Mouse (Mus musculus): ENCODE results near the gene Zranb1. TPM values are rescaled to one million over a fixed set of nuclear protein-coding genes. Genes with fewer than 3 reads are reported as not detected.
A peak's percentile ranks its signal among the peaks of the same experiment; 100 is the strongest.

Gene Zranb1
- polyA plus RNA-seq, 1 experiment from 2014 or later, result 11.8 TPM

GRCm38 (mm10) chr7:132939118-132939517, 8.2 kb downstream of the Zranb1 start:
- Histone ChIP-seq H3K9me3 (replicated peaks) (no peaks in the 10 kb centered on the region), H3K27ac (no peak overlapping the region), H3K27me3 (ENCODE audit: low read depth, poor library complexity, severe bottlenecking) (no peaks in the 10 kb centered on the region), H3K4me3 (no peak overlapping the region), H3K4me1 (peaks cover 15% of the 10 kb centered on the region), H3K36me3 (no peaks in the 10 kb centered on the region)
- DNase-seq (ENCODE audit: low spot score), result no peak
- 92% methylated on average over 2 of the region's 2 CpGs for WGBS

GRCm38 (mm10) chr7:132940569-132940968, 9.6 kb downstream of the Zranb1 start:
- Histone ChIP-seq H3K27me3 (ENCODE audit: low read depth, poor library complexity, severe bottlenecking) (no peaks in the 10 kb centered on the region), H3K36me3 (no peaks in the 10 kb centered on the region), H3K27ac (no peak overlapping the region), H3K4me1 (peaks cover 15% of the 10 kb centered on the region), H3K9me3 (replicated peaks) (no peaks in the 10 kb centered on the region), H3K4me3 (no peak overlapping the region)
- DNase-seq (ENCODE audit: low spot score), result no peak
- 96% methylated on average over 2 of the region's 2 CpGs for WGBS

- Histone ChIP-seq H3K4me3 (no peak overlapping the region), H3K4me1 (no peaks in the 10 kb centered on the region), H3K27ac (no peak overlapping the region), H3K9me3 (replicated peaks) (no peaks in the 10 kb centered on the region), H3K27me3 (ENCODE audit: low read depth, poor library complexity, severe bottlenecking) (no peaks in the 10 kb centered on the region), H3K36me3 (no peaks in the 10 kb centered on the region; the same call in 1 of the 2 replicates)
- DNase-seq (ENCODE audit: low spot score), result no peak
- 91% methylated on average over 4 of the region's 4 CpGs for WGBS
Observed at GRCm38 (mm10) chr7:132949968-132950367, 19.0 kb downstream of the Zranb1 start.

GRCm38 (mm10) chr7:132950613-132951012, 19.7 kb downstream of the Zranb1 start:
- 91% methylated on average over 3 of the region's 3 CpGs for WGBS
- no peak for DNase-seq (ENCODE audit: low spot score)
- H3K9me3 ChIP-seq (replicated peaks), result no peaks in the 10 kb centered on the region
- no peaks in the 10 kb centered on the region for H3K27me3 ChIP-seq (ENCODE audit: low read depth, poor library complexity, severe bottlenecking)
- H3K4me1 ChIP-seq, result no peaks in the 10 kb centered on the region
- no peaks in the 10 kb centered on the region; the same call in 1 of the 2 replicates for H3K36me3 ChIP-seq
- H3K27ac ChIP-seq, result no peak overlapping the region
- H3K4me3 ChIP-seq, result no peak overlapping the region

- Histone ChIP-seq H3K27me3 (ENCODE audit: low read depth, poor library complexity, severe bottlenecking) (no peaks in the 10 kb centered on the region), H3K4me1 (no peaks in the 10 kb centered on the region), H3K9me3 (replicated peaks) (no peaks in the 10 kb centered on the region), H3K27ac (no peak overlapping the region), H3K36me3 (peaks cover 19% of the 10 kb centered on the region), H3K4me3 (no peak overlapping the region)
- 90% methylated on average over 3 of the region's 3 CpGs for WGBS
- no peak for DNase-seq (ENCODE audit: low spot score)
Observed at GRCm38 (mm10) chr7:132964395-132964794, 33.5 kb downstream of the Zranb1 start.

GRCm38 (mm10) chr7:132965707-132966106, 34.8 kb downstream of the Zranb1 start:
- H3K9me3 ChIP-seq (replicated peaks), result no peaks in the 10 kb centered on the region
- 82% methylated on average over 2 of the region's 2 CpGs for WGBS
- H3K4me3 ChIP-seq, result no peak overlapping the region
- no peak overlapping the region for H3K27ac ChIP-seq
- H3K27me3 ChIP-seq (ENCODE audit: low read depth, poor library complexity, severe bottlenecking), result no peaks in the 10 kb centered on the region
- DNase-seq (ENCODE audit: low spot score), result no peak
- H3K36me3 ChIP-seq, result peaks cover 21% of the 10 kb centered on the region
- no peaks in the 10 kb centered on the region for H3K4me1 ChIP-seq

- H3K4me3 ChIP-seq, result no peak overlapping the region
- H3K27ac ChIP-seq, result no peak overlapping the region
- 93% methylated on average over 2 of the region's 2 CpGs for WGBS
- no peaks in the 10 kb centered on the region for H3K27me3 ChIP-seq (ENCODE audit: low read depth, poor library complexity, severe bottlenecking)
- DNase-seq (ENCODE audit: low spot score), result no peak
- H3K9me3 ChIP-seq (replicated peaks), result no peaks in the 10 kb centered on the region
- peaks cover 54% of the 10 kb centered on the region for H3K36me3 ChIP-seq
- no peaks in the 10 kb centered on the region for H3K4me1 ChIP-seq
Observed at GRCm38 (mm10) chr7:132972079-132972478, 41.1 kb downstream of the Zranb1 start.

- Histone ChIP-seq H3K9me3 (replicated peaks) (no peaks in the 10 kb centered on the region), H3K4me1 (no peaks in the 10 kb centered on the region), H3K4me3 (no peak overlapping the region), H3K27me3 (ENCODE audit: low read depth, poor library complexity, severe bottlenecking) (no peaks in the 10 kb centered on the region), H3K27ac (no peak overlapping the region), H3K36me3 (peaks cover 71% of the 10 kb centered on the region)
- DNase-seq (ENCODE audit: low spot score), result no peak
- 97% methylated on average over 2 of the region's 2 CpGs for WGBS
Observed at GRCm38 (mm10) chr7:132976079-132976478, 45.1 kb downstream of the Zranb1 start.

- no peak for DNase-seq (ENCODE audit: low spot score)
- Histone ChIP-seq H3K4me3 (no peak overlapping the region), H3K27me3 (ENCODE audit: low read depth, poor library complexity, severe bottlenecking) (no peaks in the 10 kb centered on the region), H3K36me3 (peaks cover 87% of the 10 kb centered on the region), H3K9me3 (replicated peaks) (no peaks in the 10 kb centered on the region), H3K4me1 (no peaks in the 10 kb centered on the region), H3K27ac (no peak overlapping the region)
- 96% methylated on average over 2 of the region's 2 CpGs for WGBS
Observed at GRCm38 (mm10) chr7:132977981-132978380, 47.0 kb downstream of the Zranb1 start.

GRCm38 (mm10) chr7:132982639-132983038, 51.7 kb downstream of the Zranb1 start:
- peak; percentile 27 for DNase-seq (ENCODE audit: low spot score)
- Histone ChIP-seq H3K4me1 (no peaks in the 10 kb centered on the region), H3K36me3 (peaks cover 82% of the 10 kb centered on the region)

GRCm38 (mm10) chr7:132989839-132990238, 58.9 kb downstream of the Zranb1 start:
- Histone ChIP-seq H3K4me1 (no peaks in the 10 kb centered on the region), H3K27me3 (ENCODE audit: low read depth, poor library complexity, severe bottlenecking) (no peaks in the 10 kb centered on the region), H3K27ac (no peak overlapping the region), H3K4me3 (no peak overlapping the region), H3K9me3 (replicated peaks) (no peaks in the 10 kb centered on the region), H3K36me3 (peaks cover 93% of the 10 kb centered on the region)
- WGBS, result 93% methylated on average over 5 of the region's 5 CpGs
- no peak for DNase-seq (ENCODE audit: low spot score)

More at GRCm38 (mm10) chr7:132982639-132983038, 51.7 kb downstream of the Zranb1 start:
- WGBS, result 86% methylated on average over 3 of the region's 3 CpGs
- no peak overlapping the region for H3K27ac ChIP-seq
- H3K9me3 ChIP-seq (replicated peaks), result no peaks in the 10 kb centered on the region
- no peaks in the 10 kb centered on the region for H3K27me3 ChIP-seq (ENCODE audit: low read depth, poor library complexity, severe bottlenecking)
- no peak overlapping the region for H3K4me3 ChIP-seq

GRCm38 (mm10) chr7:132991240-132991900, 60.4 kb downstream of the Zranb1 start:
- Histone ChIP-seq H3K4me1 (no peaks in the 10 kb centered on the region), H3K36me3 (peaks cover 93% of the 10 kb centered on the region), H3K4me3 (no peak overlapping the region), H3K9me3 (replicated peaks) (no peaks in the 10 kb centered on the region), H3K27ac (no peak overlapping the region), H3K27me3 (ENCODE audit: low read depth, poor library complexity, severe bottlenecking) (no peaks in the 10 kb centered on the region)
- no peak for DNase-seq (ENCODE audit: low spot score)
- WGBS, result 94% methylated on average over 14 of the region's 14 CpGs

GRCm38 (mm10) chr7:132992967-132993615, 62.1 kb downstream of the Zranb1 start:
- Histone ChIP-seq H3K9me3 (replicated peaks) (no peaks in the 10 kb centered on the region), H3K27ac (no peak overlapping the region), H3K4me1 (no peaks in the 10 kb centered on the region), H3K36me3 (peaks cover 100% of the 10 kb centered on the region), H3K4me3 (no peak overlapping the region), H3K27me3 (ENCODE audit: low read depth, poor library complexity, severe bottlenecking) (no peaks in the 10 kb centered on the region)
- 91% methylated on average over 9 of the region's 9 CpGs for WGBS
- DNase-seq (ENCODE audit: low spot score), result peak; percentile 30

All from limb, embryonic 10.5 days (tissue).